Mouse (Mus musculus) yolk sac, embryonic 10.5 days (tissue): ENCODE results near the gene Spdye4b.
A peak's percentile ranks its signal among the peaks of the same experiment; 100 is the strongest.

Experiments
- DNase-seq: peaks from one replicate; pipeline ENCODE4 v3.0.0-alpha.2; 2017; ENCODE audit warnings: low spot score

Spdye4b gene

DNA sequence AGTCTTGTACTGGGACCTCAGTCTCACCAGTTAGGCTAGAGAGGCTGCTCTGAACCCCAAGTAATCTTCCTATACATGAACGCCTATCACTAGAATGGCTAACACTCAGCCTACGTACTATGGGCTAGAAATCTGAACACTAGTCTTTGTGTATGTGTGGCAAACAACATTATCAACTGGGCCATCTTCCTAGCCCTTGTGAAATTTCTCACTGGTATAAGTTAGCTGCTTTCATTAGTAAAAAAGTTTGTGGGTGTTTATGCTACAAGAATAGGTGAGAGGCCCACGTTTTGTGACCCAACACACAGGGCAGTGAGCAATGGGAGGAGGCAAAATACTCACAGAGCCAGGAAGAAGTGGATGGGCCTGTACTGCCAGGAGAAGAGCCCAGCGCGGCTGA lies 40.2 kb downstream of the Spdye4b start:
- no peak for DNase-seq

DNA sequence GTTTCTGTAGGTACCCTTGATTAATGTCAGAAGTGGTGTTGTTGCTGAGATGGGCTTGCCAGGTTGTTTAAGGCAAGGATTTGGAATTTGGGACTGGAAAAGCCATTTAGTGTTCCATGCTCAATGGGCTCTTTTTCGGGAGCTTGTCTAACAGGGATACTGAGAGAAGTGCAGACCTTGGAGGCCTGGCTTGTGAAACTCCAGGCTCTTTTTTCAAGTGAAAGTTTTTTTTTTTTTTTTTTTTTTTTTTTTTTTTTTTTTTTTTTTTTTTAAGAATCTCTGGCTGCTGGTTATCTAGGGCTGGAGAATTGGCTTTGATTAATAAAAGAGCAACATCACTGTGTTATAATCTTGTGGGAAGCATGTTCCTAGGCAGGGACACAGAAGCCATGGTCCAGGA lies 41.5 kb downstream of the Spdye4b start:
- no peak for DNase-seq

DNA sequence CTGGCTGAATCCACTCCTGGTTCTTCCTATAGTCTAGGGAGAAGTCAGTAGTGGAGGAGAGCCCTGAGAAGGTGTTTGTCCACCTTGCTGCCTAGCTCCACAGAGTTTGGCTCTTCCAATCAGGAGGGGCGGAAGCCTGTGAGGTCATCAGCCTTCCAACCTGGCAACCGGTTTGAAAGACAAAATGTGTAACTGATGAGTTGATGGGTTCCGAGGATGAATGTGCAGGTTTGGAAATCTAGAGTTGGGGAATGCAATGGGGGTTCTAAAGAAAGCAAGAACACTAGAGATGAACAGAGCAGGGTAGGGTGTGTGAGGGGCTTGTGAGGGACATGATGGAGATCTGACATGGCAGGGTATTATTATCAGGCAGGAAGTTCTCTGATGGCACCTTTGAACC lies 46.0 kb downstream of the Spdye4b start, which contains the start of gene Spdye4a:
Gene Spdye4a (minus strand): TSS at position 101 of the 400 bp plus-strand sequence.
- DNase-seq = no peak

DNA sequence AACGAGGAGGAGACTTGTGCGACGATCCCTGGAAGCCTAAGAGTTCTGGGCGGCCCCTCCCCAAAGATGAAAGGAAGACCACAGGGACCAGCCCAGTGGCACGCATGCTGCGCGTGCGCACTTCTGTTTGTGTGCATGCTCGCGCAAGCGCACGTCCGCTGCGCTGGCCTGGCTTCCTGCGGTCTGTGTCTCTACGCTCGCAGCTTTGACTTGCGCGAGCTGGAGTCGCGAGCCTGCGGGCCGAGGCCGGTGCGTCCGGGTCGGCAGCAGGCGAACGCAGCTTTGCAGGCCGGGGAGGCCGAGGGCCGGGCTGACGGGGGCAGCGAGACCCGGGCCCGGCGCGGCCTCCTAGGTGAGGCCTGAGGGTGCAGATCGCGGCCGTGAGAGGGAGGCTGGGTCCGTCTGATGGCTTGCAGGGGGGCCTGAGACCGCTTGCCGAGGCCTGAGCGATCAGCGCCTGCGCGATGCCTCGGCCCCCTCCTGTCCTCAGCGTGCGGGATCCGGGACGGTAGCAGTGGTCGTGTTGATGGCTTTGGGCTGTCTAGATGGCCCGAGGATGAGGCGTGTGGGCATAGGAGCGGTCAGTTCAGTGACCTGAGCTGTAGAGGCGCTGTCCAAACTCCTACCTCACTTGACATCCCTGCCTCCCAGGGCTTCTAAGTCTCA lies 54.3 kb downstream of the Spdye4b start, which contains the start of gene Zfp12:
Gene Zfp12 (plus strand): TSS at position 136 of the 666 bp plus-strand sequence.
- peak; percentile 93 for DNase-seq

DNA sequence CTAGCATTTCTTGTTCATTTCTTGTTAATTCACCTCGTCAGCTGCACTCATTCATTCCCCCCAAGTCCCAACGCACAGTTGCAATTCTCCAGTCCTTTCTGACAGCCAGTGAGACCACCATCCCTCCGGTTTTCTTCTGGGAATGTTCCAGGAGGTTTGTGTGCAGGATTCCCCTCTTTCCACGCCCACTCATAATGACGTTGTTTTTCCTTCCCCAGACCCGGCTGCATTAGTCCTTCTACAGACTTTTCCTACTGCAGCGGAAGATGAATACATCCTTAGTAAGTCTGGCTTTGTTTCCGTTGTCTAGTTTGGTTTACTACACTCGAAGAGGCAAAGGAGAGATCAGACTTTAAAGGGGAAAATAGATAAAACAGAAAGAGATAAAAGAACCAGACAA lies 55.2 kb downstream of the Spdye4b start:
- DNase-seq = no peak

DNA sequence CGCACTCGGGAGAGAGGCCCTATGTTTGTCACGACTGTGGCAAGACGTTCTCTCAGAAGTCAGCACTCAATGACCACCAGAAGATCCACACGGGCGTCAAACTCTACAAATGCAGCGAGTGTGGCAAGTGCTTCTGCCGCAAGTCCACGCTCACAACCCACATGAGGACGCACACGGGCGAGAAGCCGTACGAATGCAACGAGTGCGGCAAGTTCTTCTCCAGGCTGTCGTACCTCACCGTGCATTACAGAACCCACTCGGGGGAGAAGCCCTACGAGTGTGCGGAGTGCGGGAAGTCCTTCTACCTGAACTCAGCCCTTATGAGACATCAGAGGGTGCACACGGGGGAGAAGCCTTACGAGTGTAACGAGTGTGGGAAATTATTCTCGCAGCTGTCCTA lies 64.1 kb downstream of the Spdye4b start:
- no peak for DNase-seq

DNA sequence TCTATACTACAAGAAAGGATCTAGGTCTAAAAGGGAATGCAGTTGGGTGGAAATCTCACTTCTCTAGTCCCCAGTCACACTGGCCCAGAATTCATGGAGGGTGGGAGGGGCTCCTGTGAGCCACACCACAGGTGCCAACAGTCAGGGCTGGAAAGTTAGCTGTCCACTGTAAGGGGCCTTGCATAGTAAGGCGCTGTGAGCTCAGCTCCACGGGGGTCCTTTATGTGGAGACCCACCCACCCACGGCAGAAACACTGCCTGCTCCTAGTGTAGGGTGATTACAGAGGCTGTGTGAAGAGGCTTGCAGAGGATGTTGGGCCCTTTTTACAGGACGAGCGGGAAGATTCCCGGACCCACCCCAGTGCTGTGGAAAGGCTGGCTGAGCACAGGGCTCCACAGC lies 71.2 kb downstream of the Spdye4b start:
- DNase-seq = no peak

DNA sequence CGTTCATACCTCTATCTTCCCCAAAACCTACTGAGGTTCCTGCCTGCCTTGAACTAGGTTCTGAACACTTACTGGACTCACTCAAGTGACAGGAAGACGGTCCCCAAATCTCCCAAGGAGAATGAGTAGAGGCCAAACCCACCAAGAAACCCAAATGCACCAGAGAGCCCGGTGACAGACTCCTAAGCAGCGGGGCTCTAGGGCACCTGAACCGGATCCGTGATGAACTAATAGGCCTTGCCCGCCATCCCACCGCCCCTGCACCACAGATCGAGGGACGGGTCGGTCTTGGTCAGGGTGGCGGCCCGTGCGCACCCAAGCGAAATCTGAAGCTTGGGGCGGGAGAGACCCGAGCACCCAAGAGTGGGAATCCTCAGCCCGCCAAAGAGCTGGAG lies 72.0 kb downstream of the Spdye4b start:
- no peak for DNase-seq

DNA sequence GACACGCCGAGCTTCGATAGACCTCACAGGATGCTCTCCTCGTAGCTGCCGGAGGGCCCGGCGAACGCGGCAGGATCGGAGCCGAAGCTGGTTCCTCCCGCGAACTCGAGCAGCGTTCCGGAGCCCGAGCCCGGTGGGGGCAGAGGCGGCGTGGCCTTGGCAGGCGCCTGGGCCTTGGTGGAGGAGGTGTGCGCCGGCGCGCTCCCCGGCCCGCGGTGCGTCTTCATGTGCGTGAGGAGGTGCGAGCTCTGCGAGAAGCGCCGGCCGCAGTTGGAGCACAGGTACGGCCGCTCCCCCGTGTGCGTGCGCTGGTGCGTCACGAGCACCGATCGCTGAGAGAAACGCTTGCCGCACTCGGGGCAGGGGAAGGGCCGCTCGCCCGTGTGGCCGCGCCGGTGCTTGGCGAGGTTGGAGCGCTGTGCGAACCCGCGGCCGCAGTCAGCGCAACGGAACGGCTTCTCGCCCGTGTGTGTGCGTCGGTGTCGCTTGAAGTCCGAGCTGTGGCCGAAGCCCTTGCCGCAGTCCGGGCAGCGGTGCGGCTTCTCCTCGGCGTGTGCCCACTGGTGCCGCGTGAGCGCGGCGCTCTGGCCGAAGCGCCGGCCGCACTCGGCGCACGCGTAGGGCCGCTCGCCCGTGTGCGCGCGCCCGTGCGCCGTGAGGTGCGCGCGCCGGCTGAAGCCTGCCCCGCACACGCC lies 72.5 kb downstream of the Spdye4b start:
- DNase-seq = no peak

DNA sequence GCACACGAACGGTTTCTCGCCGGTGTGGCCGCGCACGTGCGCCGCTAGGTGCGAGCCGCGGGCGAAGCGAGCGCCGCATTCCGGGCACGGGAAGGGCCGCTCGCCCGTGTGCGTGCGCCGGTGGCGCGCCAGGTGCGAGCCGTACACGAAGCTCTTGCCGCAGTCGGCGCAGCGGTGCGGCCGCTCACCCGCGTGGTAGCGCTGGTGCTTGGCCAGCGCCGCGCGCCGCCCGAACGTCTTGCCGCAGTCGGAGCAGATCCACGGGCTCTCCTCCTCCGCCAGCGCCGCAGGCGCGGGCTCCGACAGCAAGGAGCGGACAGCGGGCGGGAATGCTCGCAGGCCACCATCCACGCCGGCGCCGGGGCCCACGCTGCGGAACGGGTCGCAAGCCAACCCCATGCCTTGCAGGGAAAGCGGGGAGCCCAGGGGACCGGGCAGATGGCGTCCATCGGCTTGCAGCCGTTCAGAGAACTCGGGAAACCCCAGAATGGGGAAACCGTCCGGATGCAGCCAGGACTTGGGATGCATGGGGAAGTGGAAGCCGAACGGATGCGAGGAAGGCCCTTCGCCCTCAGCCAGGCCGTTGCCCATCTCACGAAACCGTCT lies 73.2 kb downstream of the Spdye4b start:
- DNase-seq = no peak
